Mouse (Mus musculus) ES-E14 (cell line): ENCODE data around the gene Trappc1. TPM values are rescaled to one million over a fixed set of nuclear protein-coding genes. Genes with fewer than 3 reads are reported as not detected.
"Not testable (repeated sequence)": the region's sequence is repeated elsewhere in the genome, so short reads cannot be mapped to it uniquely, and the experiment has no call there.

ENCODE experiments used
- DNase-seq: peaks from one replicate; pipeline ENCODE4 v3.0.0-alpha.2; 2013; ENCODE audit warnings: low read depth, low spot score
- H3K27ac ChIP-seq: 2 replicates; pipeline ENCODE4 v1.5.1; 2012; ENCODE audit warnings: low read depth, mild to moderate bottlenecking, low read length, moderate library complexity, mixed read lengths; ENCODE audit not compliant: poor library complexity, insufficient read depth, severe bottlenecking
- H3K36me3 ChIP-seq: 2 replicates; pipeline ENCODE4 v1.6.1; 2012; ENCODE audit warnings: mild to moderate bottlenecking, low read length, moderate library complexity, mixed read lengths; ENCODE audit not compliant: control insufficient read depth, poor library complexity, insufficient read depth, severe bottlenecking
- H3K4me1 ChIP-seq, 2 experiments: fragments of 150-350 bp in 1 of 2; sonication (generic) in 1 of 2; 2 replicates each; pipeline ENCODE4 v1.6.1; 2012; ENCODE audit warnings: low read length in 2 of 2, mild to moderate bottlenecking in 1 of 2, mixed read lengths in 1 of 2; ENCODE audit not compliant: control insufficient read depth in 2 of 2, insufficient read depth in 2 of 2, poor library complexity in 1 of 2
- H3K4me3 ChIP-seq, 2 experiments: fragments of 150-350 bp in 1 of 2; sonication (generic) in 1 of 2; 2 replicates each; pipeline ENCODE4 v1.5.1; 2012; ENCODE audit warnings: low read length in 2 of 2, low read depth in 1 of 2, mild to moderate bottlenecking in 1 of 2, mixed read lengths in 1 of 2; ENCODE audit not compliant: insufficient read depth in 1 of 2, poor library complexity in 1 of 2, severe bottlenecking in 1 of 2
- H3K9ac ChIP-seq: 2 replicates; pipeline ENCODE4 v1.6.1; 2012; ENCODE audit warnings: low read depth, mild to moderate bottlenecking, low read length, mixed read lengths; ENCODE audit not compliant: poor library complexity, insufficient read depth, severe bottlenecking
- H3K9me3 ChIP-seq: fragments of 150-350 bp; sonication (generic); 2 replicates; pipeline ENCODE4 v1.6.1; 2012; ENCODE audit warnings: low read depth, mild to moderate bottlenecking, low read length; ENCODE audit not compliant: control insufficient read depth, insufficient read depth
- CHD2 ChIP-seq: IDR thresholded peaks from 2 replicates; pipeline ENCODE4 v1.6.1; 2014; ENCODE audit warnings: mild to moderate bottlenecking, low read depth, low read length, inconsistent platforms
- HCFC1 ChIP-seq: IDR thresholded peaks from 2 replicates; pipeline ENCODE4 v1.6.1; 2012; ENCODE audit warnings: low read length, inconsistent platforms, borderline replicate concordance; ENCODE audit not compliant: insufficient read depth
- MAFK ChIP-seq: IDR thresholded peaks from 2 replicates; pipeline ENCODE4 v1.6.1; 2014; ENCODE audit warnings: mild to moderate bottlenecking, low read depth, low read length, inconsistent platforms; ENCODE audit not compliant: insufficient read depth
- ZC3H11A ChIP-seq: IDR thresholded peaks from 2 replicates; pipeline ENCODE4 v1.6.1; 2012; ENCODE audit warnings: low read depth, mild to moderate bottlenecking, inconsistent platforms, low read length, borderline replicate concordance
- ZNF384 ChIP-seq: IDR thresholded peaks from 2 replicates; pipeline ENCODE4 v1.6.1; 2012; ENCODE audit warnings: low read depth, low read length, inconsistent platforms
- in situ Hi-C, 2 experiments: fragments of 600-800 bp; cut with MboI; formaldehyde crosslinking; loops; one replicate each; pipeline ENCODE4 v1.15.1; 2025; ENCODE audit warnings: low sequenced_read_pairs in 2 of 2, inconsistent platforms in 1 of 2; ENCODE audit not compliant: unreplicated experiment in 2 of 2
- total RNA-seq: library from RNA; depleted of rRNA; stranded (reverse); fragments of 300-350 nt; gene quantifications from 2 replicates; pipeline ENCODE4 v1.2.3, GENCODE M21; 2012

Trappc1 gene
- total RNA-seq, 1 experiment: 62.2 TPM

DNA sequence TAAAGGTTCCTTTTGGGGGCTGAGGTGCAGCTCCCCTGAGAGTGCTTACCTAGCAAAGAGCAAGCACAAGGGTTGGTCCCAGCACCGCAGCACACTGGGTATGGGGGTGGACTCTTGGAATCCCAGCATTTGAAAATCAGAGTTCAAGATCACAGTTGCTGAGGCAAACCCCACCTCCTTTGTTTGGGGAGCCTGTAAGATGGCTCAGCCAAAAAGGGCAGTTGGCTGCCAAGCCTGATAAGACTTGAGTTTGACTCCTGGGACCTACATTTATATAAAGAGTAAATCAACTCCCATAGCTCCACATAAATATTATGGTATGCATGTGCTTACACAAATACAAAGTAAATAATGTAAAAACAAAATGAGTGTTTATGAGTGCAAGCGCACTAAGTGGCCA lies 17.7 kb upstream of the Trappc1 start:
- Histone ChIP-seq H3K4me1 (no peaks in the 10 kb centered on the region), H3K4me3 (no peak overlapping the region), H3K36me3 (peaks cover 45% of the 10 kb centered on the region), H3K9ac (no peak overlapping the region), H3K27ac (no peak overlapping the region), H3K9me3 (no peaks in the 10 kb centered on the region)
- in situ Hi-C loops: no loop called here
- no peak for TF ChIP-seq MAFK
- no peak for DNase-seq

- Histone ChIP-seq H3K4me1 (no peaks in the 10 kb centered on the region), H3K27ac (no peak overlapping the region), H3K36me3 (peaks cover 36% of the 10 kb centered on the region), H3K4me3 (no peak overlapping the region), H3K9ac (no peak overlapping the region), H3K9me3 (no peaks in the 10 kb centered on the region)
- no peak for DNase-seq
- TF ChIP-seq MAFK (no peak), ZNF384 (no peak), HCFC1 (no peak), CHD2 (no peak), ZC3H11A (no peak)
- in situ Hi-C loops: no loop called here
These were observed 12.5 kb upstream of the Trappc1 start for GRCm38 (mm10) chr11:69311266-69311665.

DNA sequence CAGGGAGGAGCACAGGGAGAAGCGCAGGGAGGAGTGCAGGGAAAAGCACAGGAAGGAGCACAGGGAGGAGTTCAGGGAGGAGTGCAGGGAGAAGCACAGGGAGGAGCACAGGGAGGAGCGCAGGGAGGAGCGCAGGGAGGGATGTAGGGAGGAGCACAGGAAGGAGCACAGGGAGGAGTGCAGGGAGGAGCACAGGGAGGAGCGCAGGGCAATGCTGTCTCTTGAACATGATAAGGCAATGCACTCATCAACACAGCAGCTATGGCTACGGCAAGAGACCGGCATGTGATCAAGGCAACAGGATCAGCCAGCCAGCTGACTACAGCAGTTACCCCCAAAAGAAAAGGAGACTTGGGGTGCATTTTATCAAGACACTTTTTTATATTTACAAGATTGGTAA lies 7.4 kb upstream of the Trappc1 start:
- H3K36me3 ChIP-seq: peaks cover 16% of the 10 kb centered on the region; the same call in 1 of the 2 replicates
- H3K4me1 ChIP-seq: no peaks in the 10 kb centered on the region; a peak in 1 of 4 replicates
- H3K27ac ChIP-seq: no peak overlapping the region
- H3K4me3 ChIP-seq: no peak overlapping the region
- no peaks in the 10 kb centered on the region for H3K9me3 ChIP-seq
- no peak for TF ChIP-seq ZNF384
- no peak for TF ChIP-seq ZC3H11A
- TF ChIP-seq MAFK: no peak
- TF ChIP-seq HCFC1: no peak
- no peak for TF ChIP-seq CHD2
- DNase-seq: no peak
- no peak overlapping the region for H3K9ac ChIP-seq
- in situ Hi-C loops: no loop called here

DNA sequence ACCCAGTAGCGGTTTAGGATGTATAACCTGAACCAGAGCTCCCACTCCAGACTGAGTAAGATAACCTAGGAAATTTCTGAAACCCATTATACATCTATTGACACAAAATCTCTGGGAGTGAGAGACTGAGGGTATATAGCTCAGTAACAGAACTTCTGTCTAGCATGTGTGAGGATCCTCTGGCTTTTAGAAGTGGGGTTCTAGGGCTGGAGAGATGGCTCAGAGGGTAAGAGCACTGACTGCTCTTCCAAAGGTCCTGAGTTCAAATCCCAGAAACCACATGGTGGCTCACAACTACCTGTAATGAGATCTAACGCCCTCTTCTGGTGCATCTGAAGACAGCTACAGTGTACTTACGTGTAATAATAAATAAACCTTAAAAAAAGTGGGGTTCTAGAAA lies 5.8 kb upstream of the Trappc1 start:
- H3K27ac ChIP-seq, H3K4me1 ChIP-seq, DNase-seq, in situ Hi-C loops, H3K4me3 ChIP-seq, H3K9me3 ChIP-seq, H3K9ac ChIP-seq: not testable (repeated sequence)
- peaks cover 16% of the 10 kb centered on the region; the same call in 1 of the 2 replicates for H3K36me3 ChIP-seq

- Histone ChIP-seq H3K27ac (no peak overlapping the region), H3K9ac (no peak overlapping the region)
- TF ChIP-seq ZNF384: no peak
- TF ChIP-seq CHD2: no peak
- TF ChIP-seq HCFC1: no peak
- TF ChIP-seq MAFK: no peak
- no peak for TF ChIP-seq ZC3H11A
These were observed 2.2 kb upstream of the Trappc1 start for GRCm38 (mm10) chr11:69321580-69321979.

More at GRCm38 (mm10) chr11:69321580-69321979, 2.2 kb upstream of the Trappc1 start:
- in situ Hi-C loops: no loop called here
- peaks cover 0 to 7% of the 10 kb centered on the region in 2 experiments; a peak in 2 of 4 replicates for H3K4me1 ChIP-seq
- H3K4me3 ChIP-seq: no peak overlapping the region
- H3K36me3 ChIP-seq: peaks cover 12% of the 10 kb centered on the region; the same call in 1 of the 2 replicates
- no peaks in the 10 kb centered on the region for H3K9me3 ChIP-seq
- DNase-seq: no peak
